Mouse (Mus musculus) hindbrain, postnatal 0 days (tissue): Measurements from ENCODE around the gene Nkpd1. TPM values are rescaled to one million over a fixed set of nuclear protein-coding genes. Genes with fewer than 3 reads are reported as not detected.

Source experiments
- ATAC-seq: fragments of 200-750 bp; cut with Nextera tagmentation; 2 replicates; pipeline ENCODE4 v1.8.0; 2017; ENCODE audit warnings: mild to moderate bottlenecking, moderate TSS enrichment, moderate library complexity
- DNase-seq: peaks from one replicate; pipeline ENCODE4 v3.0.0-alpha.2; 2015; ENCODE audit warnings: low spot score
- H3K27ac ChIP-seq: fragments of 300-500 bp; sonication (generic); 2 replicates; pipeline ENCODE4 v1.5.1; 2014; ENCODE audit warnings: mild to moderate bottlenecking
- H3K27me3 ChIP-seq: fragments of 300-500 bp; sonication (generic); 2 replicates; pipeline ENCODE4 v1.6.1; 2014; ENCODE audit warnings: low read length, mixed read lengths; ENCODE audit not compliant: insufficient read depth
- H3K36me3 ChIP-seq: fragments of 300-500 bp; sonication (generic); 2 replicates; pipeline ENCODE4 v1.6.1; 2014; ENCODE audit warnings: low read length, mixed read lengths; ENCODE audit not compliant: insufficient read depth
- H3K4me1 ChIP-seq: fragments of 300-500 bp; sonication (generic); 2 replicates; pipeline ENCODE4 v1.6.1; 2014; ENCODE audit warnings: antibody characterized with exemption, low read length, mixed read lengths; ENCODE audit not compliant: insufficient read depth
- H3K4me2 ChIP-seq: fragments of 300-500 bp; sonication (generic); 2 replicates; pipeline ENCODE4 v1.6.1; 2014; ENCODE audit warnings: low read depth, mild to moderate bottlenecking, low read length, moderate library complexity, mixed read lengths
- H3K4me3 ChIP-seq: fragments of 300-500 bp; sonication (generic); 2 replicates; pipeline ENCODE4 v1.5.1; 2014; ENCODE audit warnings: low read length
- H3K9ac ChIP-seq: fragments of 300-500 bp; sonication (generic); replicated peaks from 2 replicates; pipeline ENCODE4 v1.6.1; 2014; ENCODE audit warnings: mild to moderate bottlenecking, low read length, moderate library complexity, mixed read lengths
- H3K9me3 ChIP-seq: fragments of 300-500 bp; sonication (generic); 2 replicates; pipeline ENCODE4 v1.6.1; 2016; ENCODE audit warnings: low read length, mixed read lengths
- CTCF ChIP-seq: IDR thresholded peaks from 2 replicates; pipeline ENCODE4 v1.5.1; 2016; ENCODE audit warnings: antibody characterized with exemption, control low read depth, low read depth
- WGBS: fragments of 180-500 bp; shearing (Covaris S2); extraction: QIAGEN DNeasy Blood & Tissue Kit; methylation state at CpG from one replicate; pipeline ENCODE4 v1.1.7; 2014; 5-methylcytosine and 5-hydroxymethylcytosine counted together
- polyA plus RNA-seq: library from polyadenylated mRNA; unstranded; fragments of >200 nt; fragmentation: Nextera tagmentation; extraction: Ambion mirVana; gene quantifications from 2 replicates; pipeline ENCODE4 v1.2.1, GENCODE M21; 2015
- total RNA-seq: library from RNA; depleted of rRNA; stranded (reverse); fragments of >200 nt; gene quantifications from 2 replicates; pipeline ENCODE4 v1.2.3, GENCODE M21; 2014

Gene Nkpd1
- total and polyA plus RNA-seq, 2 experiments from 2014 or later: 1.3 to 4.4 TPM

GRCm38 (mm10) chr7:19557982-19558900 lies 40.6 kb downstream of the Nkpd1 start:
- no peak for DNase-seq
- 94% methylated on average over 6 of the region's 6 CpGs for WGBS
- no peak overlapping the region for H3K9ac ChIP-seq

GRCm38 (mm10) chr7:19558965-19559364 lies 41.3 kb downstream of the Nkpd1 start:
- H3K9me3 ChIP-seq: no peaks in the 10 kb centered on the region
- ATAC-seq: no peak
- 51% methylated on average over 2 of the region's 2 CpGs for WGBS

More at GRCm38 (mm10) chr7:19557982-19558900, 40.6 kb downstream of the Nkpd1 start:
- ATAC-seq: no peak
- H3K4me3 ChIP-seq: no peak overlapping the region
- 0 out of 2 replicates have a peak, but pooled peaks cover 4% of the 10 kb centered on the region for H3K36me3 ChIP-seq
- peaks cover 37% of the 10 kb centered on the region for H3K4me1 ChIP-seq
- H3K27ac ChIP-seq: no peak overlapping the region
- no peaks in the 10 kb centered on the region for H3K9me3 ChIP-seq
- H3K27me3 ChIP-seq: no peaks in the 10 kb centered on the region
- no peak for TF ChIP-seq CTCF
- peak overlapping the region; percentile 96 for H3K4me2 ChIP-seq

GRCm38 (mm10) chr7:19560491-19561260 lies 43.0 kb downstream of the Nkpd1 start:
- Histone ChIP-seq H3K4me3 (peak overlapping the region; percentile 90), H3K9ac (peak overlapping the region; percentile 97), H3K9me3 (no peaks in the 10 kb centered on the region), H3K4me1 (peaks cover 37% of the 10 kb centered on the region), H3K36me3 (peaks cover 16% of the 10 kb centered on the region), H3K4me2 (peak overlapping the region; percentile 96), H3K27ac (peak overlapping the region; percentile 85), H3K27me3 (no peaks in the 10 kb centered on the region)
- DNase-seq (peak; percentile 36), ATAC-seq (no peak)
- TF ChIP-seq CTCF: no peak
- WGBS: 20% methylated on average over 11 of the region's 11 CpGs

More at GRCm38 (mm10) chr7:19558965-19559364, 41.3 kb downstream of the Nkpd1 start:
- no peak overlapping the region for H3K4me3 ChIP-seq
- peak overlapping the region; percentile 96 for H3K4me2 ChIP-seq
- DNase-seq: no peak
- TF ChIP-seq CTCF: peak; percentile 62
- H3K27ac ChIP-seq: no peak overlapping the region
- 0 out of 2 replicates have a peak, but pooled peaks cover 4% of the 10 kb centered on the region for H3K36me3 ChIP-seq
- no peaks in the 10 kb centered on the region for H3K27me3 ChIP-seq
- H3K4me1 ChIP-seq: peaks cover 37% of the 10 kb centered on the region
- H3K9ac ChIP-seq: no peak overlapping the region

GRCm38 (mm10) chr7:19561431-19561764 lies 43.8 kb downstream of the Nkpd1 start:
- TF ChIP-seq CTCF: no peak
- Histone ChIP-seq H3K4me2 (peak overlapping the region; percentile 96), H3K36me3 (peaks cover 12% of the 10 kb centered on the region), H3K4me1 (peaks cover 37% of the 10 kb centered on the region), H3K9ac (peak overlapping the region; percentile 97), H3K9me3 (no peaks in the 10 kb centered on the region), H3K4me3 (peak overlapping the region; percentile 90), H3K27ac (peak overlapping the region; percentile 85), H3K27me3 (no peaks in the 10 kb centered on the region)
- under 1% methylated on average over 11 of the region's 11 CpGs for WGBS
- DNase-seq (no peak), ATAC-seq (no peak)

GRCm38 (mm10) chr7:19561765-19562642 lies 44.4 kb downstream of the Nkpd1 start:
- Histone ChIP-seq H3K27me3 (no peaks in the 10 kb centered on the region), H3K9me3 (no peaks in the 10 kb centered on the region), H3K9ac (peak overlapping the region; percentile 97), H3K4me3 (peak overlapping the region; percentile 90), H3K4me2 (peak overlapping the region; percentile 96), H3K27ac (peak overlapping the region; percentile 85), H3K4me1 (peaks cover 33% of the 10 kb centered on the region), H3K36me3 (peaks cover 12% of the 10 kb centered on the region)
- TF ChIP-seq CTCF: no peak
- ATAC-seq: peak; percentile 91
- WGBS: 1% methylated on average over 102 of the region's 102 CpGs
- DNase-seq: peak; percentile 98
